Mouse (Mus musculus) activated CD4-positive, CD25-positive, alpha-beta regulatory T cell, adult 4 months (primary cell): ENCODE measurements around the gene Thrb. TPM values are rescaled to one million over a fixed set of nuclear protein-coding genes. Genes with fewer than 3 reads are reported as not detected.

Experiments
- ATAC-seq: one replicate; pipeline ENCODE4 v1.8.0; 2017
- polyA plus RNA-seq, 2 experiments: library from polyadenylated mRNA; unstranded; fragments of 100-300 nt; shearing (Covaris generic); gene quantifications; one replicate each; pipeline ENCODE4 v1.2.1; 2017

Gene Thrb
- polyA plus RNA-seq, result 1 to 10 TPM; 1.7 to 2.6 TPM

- ATAC-seq, result peak; percentile 43
Observed at GRCm38 (mm10) chr14:17659686-17660328, at the start of gene Thrb. Gene Thrb, plus strand, starts transcription at chr14:17660261.

- ATAC-seq, result no peak
Observed at GRCm38 (mm10) chr14:17621671-17622070, 38.4 kb upstream of the Thrb start.

- ATAC-seq, result no peak
Observed at GRCm38 (mm10) chr14:17623936-17624335, 36.1 kb upstream of the Thrb start.

- no peak for ATAC-seq
Observed at GRCm38 (mm10) chr14:17629215-17629614, 30.8 kb upstream of the Thrb start.

GRCm38 (mm10) chr14:17632887-17633522, 27.1 kb upstream of the Thrb start:
- no peak for ATAC-seq

GRCm38 (mm10) chr14:17636971-17637370, 23.1 kb upstream of the Thrb start:
- no peak for ATAC-seq

GRCm38 (mm10) chr14:17641770-17642169, 18.3 kb upstream of the Thrb start:
- ATAC-seq, result no peak

- no peak for ATAC-seq
Observed at GRCm38 (mm10) chr14:17655084-17655483, 5.0 kb upstream of the Thrb start.

- ATAC-seq, result peak; percentile 67
Observed at GRCm38 (mm10) chr14:17659031-17659430, 1.0 kb upstream of the Thrb start.

GRCm38 (mm10) chr14:17660329-17661099, 453 bp downstream of the Thrb start:
- ATAC-seq, result peak; percentile 28

GRCm38 (mm10) chr14:17661100-17661521, 1.1 kb downstream of the Thrb start:
- ATAC-seq, result no peak

GRCm38 (mm10) chr14:17662087-17662486, 2.0 kb downstream of the Thrb start:
- no peak for ATAC-seq

- no peak for ATAC-seq
Observed at GRCm38 (mm10) chr14:17674335-17674734, 14.3 kb downstream of the Thrb start.

- ATAC-seq, result no peak
Observed at GRCm38 (mm10) chr14:17675214-17675613, 15.2 kb downstream of the Thrb start.

- no peak for ATAC-seq
Observed at GRCm38 (mm10) chr14:17681479-17681878, 21.4 kb downstream of the Thrb start.

GRCm38 (mm10) chr14:17684881-17685280, 24.8 kb downstream of the Thrb start:
- ATAC-seq, result no peak

GRCm38 (mm10) chr14:17685491-17685890, 25.4 kb downstream of the Thrb start:
- no peak for ATAC-seq

- ATAC-seq, result no peak
Observed at GRCm38 (mm10) chr14:17686939-17687338, 26.9 kb downstream of the Thrb start.

- ATAC-seq, result no peak
Observed at GRCm38 (mm10) chr14:17691246-17691645, 31.2 kb downstream of the Thrb start.

- ATAC-seq, result no peak
Observed at GRCm38 (mm10) chr14:17695526-17695925, 35.5 kb downstream of the Thrb start.

- no peak for ATAC-seq
Observed at GRCm38 (mm10) chr14:17697920-17698632, 38.0 kb downstream of the Thrb start.

GRCm38 (mm10) chr14:17700228-17700627, 40.2 kb downstream of the Thrb start:
- no peak for ATAC-seq
